Mouse (Mus musculus) urinary bladder, postnatal 14 days (tissue): ENCODE measurements around the gene Mucl3.

Experiments used
- DNase-seq: peaks from one replicate; pipeline ENCODE4 v3.0.0; 2021; ENCODE audit warnings: low spot score

Mucl3 gene

DNA sequence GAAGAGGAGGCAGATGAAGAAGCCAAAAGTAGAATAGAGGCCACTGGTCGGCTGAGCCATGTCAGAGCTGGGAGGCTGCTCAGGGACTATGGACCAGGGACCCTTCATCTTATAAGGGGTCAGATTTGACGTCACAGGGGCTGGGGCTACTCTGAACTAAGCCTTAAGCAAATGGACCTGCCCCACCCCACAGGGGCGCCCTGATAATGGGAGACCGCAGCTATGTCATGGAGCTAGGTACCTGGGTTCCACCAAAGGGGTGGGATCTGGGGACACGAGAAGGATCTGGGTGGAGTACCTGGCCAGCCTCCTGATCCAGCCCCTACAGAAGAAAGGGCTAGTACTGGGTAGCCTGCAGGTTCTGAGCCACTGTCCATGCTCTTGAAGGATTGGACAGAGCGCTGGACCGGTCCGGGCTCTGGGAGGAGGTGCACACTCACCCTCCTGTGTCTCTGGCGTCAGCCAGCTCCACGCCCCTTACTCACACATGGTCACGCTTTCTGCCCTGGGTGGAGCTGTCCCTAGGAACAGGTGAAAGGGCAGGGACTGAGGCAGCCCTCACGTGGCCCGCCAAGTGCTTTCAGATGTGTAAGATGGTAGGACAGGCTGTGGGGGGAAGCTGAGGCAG is at the start of gene Mucl3:
Gene Mucl3, minus strand, starts transcription at position 87 of the 628 bp plus-strand sequence.
- no peak for DNase-seq

DNA sequence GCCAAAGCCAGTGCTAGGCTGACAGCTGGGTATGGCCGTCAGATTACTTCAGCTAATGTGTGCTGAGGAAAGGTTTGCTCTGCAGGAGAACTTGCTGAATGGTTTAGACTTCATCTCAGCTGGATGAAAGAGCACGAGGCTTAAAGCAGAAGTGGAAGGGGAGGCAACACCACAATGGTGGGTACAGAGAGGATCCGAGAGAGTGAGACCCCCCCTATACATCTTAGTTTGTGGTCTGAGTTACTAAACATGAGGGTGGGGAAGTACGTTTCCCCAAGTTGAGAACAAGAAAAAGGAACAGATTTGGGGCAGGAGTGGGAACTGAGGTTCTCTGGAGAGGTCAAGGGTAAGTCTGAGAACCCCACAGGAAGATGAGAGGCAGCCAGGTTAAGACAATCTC is 48.9 kb upstream of the Mucl3 start:
- no peak for DNase-seq

DNA sequence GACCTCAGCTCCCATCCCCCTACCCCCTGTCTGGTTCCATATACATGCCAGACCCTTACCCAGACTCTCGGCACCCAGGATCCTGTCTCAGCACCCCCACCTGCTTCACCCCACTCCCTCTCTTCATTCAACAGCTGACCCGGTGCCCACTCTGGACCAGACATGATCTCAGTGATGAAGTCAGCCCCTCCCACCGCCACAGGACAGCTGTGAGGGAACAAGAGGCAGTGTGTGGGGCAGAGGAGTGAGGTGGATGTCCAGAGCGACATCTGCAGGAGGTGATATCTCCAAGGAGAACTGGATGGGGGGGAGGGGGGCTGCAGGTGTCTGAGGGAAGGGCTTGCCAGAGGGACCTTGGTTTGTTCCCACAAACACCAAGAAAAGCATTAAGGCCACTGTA is 48.3 kb upstream of the Mucl3 start:
- DNase-seq = no peak

- DNase-seq = no peak
Observed at GRCm38 (mm10) chr17:35689936-35690645, 46.6 kb upstream of the Mucl3 start.

DNA sequence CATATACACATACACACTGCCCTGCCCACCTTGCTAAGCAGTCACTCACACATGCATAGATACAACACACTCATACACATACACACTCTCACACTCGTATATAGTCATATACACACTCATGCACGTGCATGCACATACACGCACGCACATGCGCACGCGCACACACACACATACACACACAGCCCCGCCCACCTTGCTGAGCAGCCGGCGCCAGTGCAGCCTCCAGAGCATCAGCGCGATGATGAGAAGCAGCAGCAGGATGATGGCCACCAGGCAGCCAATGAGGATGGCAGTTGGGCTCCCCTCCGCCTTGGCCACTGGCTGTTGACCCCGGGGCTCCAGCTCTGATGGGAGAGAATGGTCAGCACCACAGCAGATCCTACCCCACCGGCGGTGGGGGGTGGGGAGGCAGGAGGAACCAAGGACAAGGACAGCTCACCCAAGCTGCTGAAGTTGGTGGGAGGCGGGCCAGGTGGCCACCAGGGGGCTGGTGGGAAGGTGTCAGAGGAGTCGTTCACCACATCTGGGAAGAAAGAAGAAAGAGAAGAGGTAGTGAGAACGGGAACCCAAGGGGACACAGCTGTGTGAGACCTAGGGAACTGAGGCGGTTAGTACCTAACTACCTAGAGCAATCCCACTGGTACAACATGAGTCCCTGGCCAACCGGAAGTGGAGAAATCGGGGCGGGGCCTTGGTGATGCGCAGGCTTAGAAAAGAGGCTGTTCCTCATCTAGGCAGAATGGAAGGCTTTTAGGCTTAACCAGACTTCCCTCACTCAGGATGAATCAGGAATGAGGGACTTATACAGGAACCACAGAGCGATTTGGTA is 45.1 kb upstream of the Mucl3 start:
- no peak for DNase-seq

DNA sequence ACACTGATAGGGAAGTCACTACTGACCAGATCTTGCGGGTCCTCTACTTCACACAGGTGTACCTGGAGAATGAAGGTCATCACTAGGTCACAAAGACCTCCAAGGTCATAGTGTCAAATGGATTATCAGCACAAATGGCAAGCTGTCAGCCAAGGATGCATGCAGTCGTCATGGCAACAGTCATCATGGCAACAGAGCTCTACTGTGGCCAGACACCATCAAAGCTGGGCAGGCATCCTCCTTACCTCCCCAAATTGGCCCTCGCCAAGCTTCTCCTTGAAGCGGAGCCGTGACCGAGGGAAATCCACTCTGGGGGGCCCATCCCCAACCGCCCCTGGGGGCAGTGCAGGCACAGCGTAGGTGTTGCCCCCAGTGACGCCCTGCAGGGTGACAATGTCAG is 41.6 kb upstream of the Mucl3 start:
- DNase-seq = no peak

- DNase-seq = no peak
Observed at GRCm38 (mm10) chr17:35681986-35682385, 38.5 kb upstream of the Mucl3 start.

GRCm38 (mm10) chr17:35680591-35680990 is 37.1 kb upstream of the Mucl3 start:
- no peak for DNase-seq

DNA sequence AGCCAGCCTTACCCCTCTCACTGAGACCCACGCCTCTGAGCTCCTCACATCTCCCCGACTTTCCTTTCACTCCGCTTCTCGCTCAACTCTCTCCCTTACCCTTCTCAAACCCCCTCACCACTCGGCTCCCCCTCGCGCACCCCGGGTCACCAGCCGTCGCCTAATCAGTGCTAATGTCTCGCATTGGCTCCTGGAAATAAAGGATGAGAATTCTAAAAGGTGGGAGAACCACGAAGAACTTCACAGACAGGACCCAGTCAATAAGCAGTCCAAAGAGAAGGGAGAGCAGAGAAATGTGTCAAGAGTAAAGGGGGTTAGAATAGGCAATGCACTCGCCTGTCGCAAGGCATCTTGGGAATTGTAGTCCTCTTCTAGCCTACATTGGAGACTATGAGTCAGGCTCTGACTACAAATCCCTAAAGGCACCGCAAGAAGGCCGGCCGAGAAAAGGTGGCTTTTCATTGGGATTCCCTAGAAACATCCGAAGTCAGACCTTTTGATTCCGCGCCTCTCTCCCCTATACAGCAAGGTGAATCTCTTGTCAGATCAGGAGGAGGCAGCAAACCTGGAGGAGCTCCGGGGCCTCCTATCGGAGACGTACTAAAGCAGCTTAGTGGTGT is 30.0 kb upstream of the Mucl3 start, which contains the start of gene Gtf2h4:
Gene Gtf2h4, minus strand, starts transcription at position 324 of the 620 bp plus-strand sequence.
- peak; percentile 90 for DNase-seq

- DNase-seq = no peak
Observed at GRCm38 (mm10) chr17:35672527-35672926, 29.0 kb upstream of the Mucl3 start.

DNA sequence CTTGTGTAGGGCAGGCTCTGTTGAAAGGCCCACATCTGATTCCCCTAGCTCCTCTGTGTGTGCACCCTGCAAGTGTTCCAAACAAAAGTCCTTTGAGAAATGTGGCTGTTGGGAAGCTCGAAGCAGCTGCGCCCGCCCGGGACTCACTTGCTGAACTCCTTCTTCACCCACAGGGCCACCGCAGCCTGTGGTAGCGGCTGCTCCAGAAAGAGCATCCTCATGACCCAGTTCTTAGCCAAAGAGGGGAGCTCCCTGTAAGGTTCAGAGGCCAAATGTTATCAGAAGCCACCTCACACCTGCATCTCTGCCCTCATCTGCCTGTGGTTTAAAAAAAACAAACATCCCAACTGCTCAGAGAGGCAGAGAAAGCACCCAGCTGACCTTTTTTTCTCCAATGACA is 28.4 kb upstream of the Mucl3 start:
- DNase-seq = no peak

GRCm38 (mm10) chr17:35669731-35670130 is 26.2 kb upstream of the Mucl3 start:
- no peak for DNase-seq

GRCm38 (mm10) chr17:35667334-35668065 is 24.0 kb upstream of the Mucl3 start, which contains the start of gene Vars2:
TSS of gene Vars2 (minus strand) at chr17:35667592.
- peak; percentile 96 for DNase-seq

- DNase-seq = no peak
Observed at GRCm38 (mm10) chr17:35666851-35667256, 23.4 kb upstream of the Mucl3 start.

DNA sequence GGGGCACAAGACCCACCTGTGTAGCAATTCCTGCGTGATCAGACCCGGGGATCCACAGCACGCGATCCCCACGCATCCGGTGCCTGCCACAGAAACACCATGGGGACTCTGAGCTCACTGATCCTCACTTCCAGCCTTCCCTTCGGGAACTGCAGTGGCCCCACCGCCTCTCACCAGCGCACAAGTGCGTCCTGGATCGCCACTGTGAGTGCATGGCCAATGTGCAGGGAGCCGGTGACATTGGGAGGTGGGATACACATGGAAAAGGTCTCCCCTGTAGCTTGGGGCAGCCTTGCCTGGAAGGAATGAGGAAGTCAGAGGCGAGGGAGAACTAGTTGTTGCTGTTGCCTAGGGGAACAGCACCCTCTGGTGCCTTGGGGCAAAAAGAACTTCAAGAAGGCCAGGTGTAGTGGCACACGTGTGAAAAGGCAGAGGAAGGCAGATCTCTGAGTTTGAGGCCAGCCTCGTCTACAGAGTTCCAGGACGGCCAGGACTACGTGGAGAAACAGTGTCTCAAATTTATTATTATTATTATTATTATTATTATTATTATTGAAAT is 22.5 kb upstream of the Mucl3 start:
- DNase-seq = peak; percentile 52

DNA sequence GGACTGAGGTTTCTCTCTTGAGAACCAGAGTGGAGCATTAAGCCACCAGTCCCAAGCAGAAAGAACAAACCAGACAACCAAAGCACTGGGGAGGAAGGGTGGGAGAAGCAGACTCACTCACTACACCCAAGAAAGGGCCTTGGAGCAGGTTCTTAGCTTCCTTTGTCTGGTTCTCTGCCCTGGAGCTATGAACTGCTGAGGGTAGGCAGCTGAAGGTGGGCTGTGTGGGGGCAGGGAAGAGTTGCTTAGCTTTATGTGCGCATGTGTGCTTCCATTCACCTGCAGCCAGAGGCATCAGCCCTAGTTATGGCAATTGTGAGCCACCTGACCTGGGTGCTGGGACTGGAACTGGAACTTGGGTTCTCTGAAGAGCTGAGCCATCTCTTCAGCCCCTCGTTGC is 9.6 kb upstream of the Mucl3 start:
- no peak for DNase-seq

DNA sequence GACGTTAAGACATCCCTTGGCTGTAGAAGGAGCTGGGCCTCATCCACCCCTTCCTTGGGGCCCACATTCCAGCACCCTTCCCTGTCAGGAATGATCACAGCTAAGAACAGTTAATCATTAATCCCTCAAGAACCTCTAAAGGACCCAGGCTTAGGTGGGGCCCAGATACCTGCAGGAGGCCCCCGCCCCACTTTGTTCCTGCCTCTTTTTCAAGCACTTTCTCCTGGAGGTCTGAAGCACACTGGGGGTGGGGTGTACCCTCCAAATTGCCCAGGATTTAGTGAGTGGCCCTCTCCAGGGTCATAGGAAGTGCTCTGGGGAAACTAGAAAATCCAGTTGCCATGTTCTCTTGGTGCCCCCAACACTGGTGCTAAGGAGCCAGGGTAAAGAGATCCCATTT is 5.9 kb upstream of the Mucl3 start:
- no peak for DNase-seq

DNA sequence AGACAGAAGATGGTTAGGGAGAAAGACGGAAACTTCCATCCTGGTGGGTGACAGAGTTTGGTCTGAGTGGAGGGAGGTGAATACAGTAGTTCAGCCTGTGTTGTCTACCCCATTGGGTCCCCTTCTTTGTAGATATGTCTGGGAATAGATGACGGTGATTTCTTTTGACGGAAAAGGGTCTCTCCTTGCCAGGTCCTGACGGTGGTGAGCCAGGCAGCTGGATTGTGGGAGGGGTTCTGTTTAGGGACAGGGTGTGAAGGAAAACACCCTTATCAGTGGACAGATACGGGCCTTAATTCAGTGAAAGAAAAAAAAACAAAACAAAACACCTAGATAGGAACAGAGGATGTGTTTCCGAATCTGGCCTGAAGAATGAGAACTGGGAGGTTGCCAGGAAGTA is 4.1 kb downstream of the Mucl3 start:
- DNase-seq = no peak

GRCm38 (mm10) chr17:35638475-35639190 is 4.9 kb downstream of the Mucl3 start:
- DNase-seq = peak; percentile 74

DNA sequence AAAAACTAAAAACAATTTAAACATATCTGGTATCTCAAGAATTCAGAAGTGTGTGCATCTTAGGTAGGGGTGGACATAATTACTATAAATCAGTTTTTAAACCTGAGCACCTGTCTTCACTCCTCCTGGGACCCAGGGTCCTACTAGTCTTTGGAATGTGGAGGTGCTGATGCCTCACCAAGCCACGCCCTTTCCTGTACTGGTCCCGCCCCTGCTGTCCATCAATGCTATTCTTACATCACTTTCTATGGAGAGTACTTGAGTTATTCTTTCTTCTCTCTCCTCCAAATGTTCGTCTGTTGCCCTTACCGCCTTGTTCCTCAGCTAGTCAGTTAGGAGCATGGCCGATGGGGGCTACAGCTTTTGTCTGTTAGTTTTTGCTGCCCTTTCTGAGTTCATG is 7.1 kb downstream of the Mucl3 start:
- peak; percentile 55 for DNase-seq

GRCm38 (mm10) chr17:35635699-35636111 is 7.8 kb downstream of the Mucl3 start:
- DNase-seq = peak; percentile 75
